Mouse (Mus musculus) liver, postnatal 0 days (tissue): ENCODE measurements around the gene Trank1. TPM values are rescaled to one million over a fixed set of nuclear protein-coding genes. Genes with fewer than 3 reads are reported as not detected.

Experiments used
- ATAC-seq: fragments of 200-750 bp; cut with Nextera tagmentation; 2 replicates; pipeline ENCODE4 v1.8.0; 2017; ENCODE audit warnings: mild to moderate bottlenecking, moderate library complexity
- DNase-seq: peaks from one replicate; pipeline ENCODE4 v3.0.0-alpha.2; 2016
- H3K27ac ChIP-seq: fragments of 300-500 bp; sonication (generic); 2 replicates; pipeline ENCODE4 v1.5.1; 2014; ENCODE audit warnings: antibody characterized with exemption, moderate library complexity, mild to moderate bottlenecking, low read depth
- H3K27me3 ChIP-seq: fragments of 300-500 bp; sonication (generic); 2 replicates; pipeline ENCODE4 v1.6.1; 2014; ENCODE audit warnings: low read length, control low read depth, mixed read lengths; ENCODE audit not compliant: insufficient read depth
- H3K36me3 ChIP-seq: fragments of 300-500 bp; sonication (generic); replicated peaks from 2 replicates; pipeline ENCODE4 v1.6.1; 2014; ENCODE audit warnings: mild to moderate bottlenecking, control low read depth, low read length, moderate library complexity, mixed read lengths; ENCODE audit not compliant: insufficient read depth
- H3K4me1 ChIP-seq: fragments of 300-500 bp; sonication (generic); 2 replicates; pipeline ENCODE4 v1.6.1; 2014; ENCODE audit warnings: antibody characterized with exemption, mild to moderate bottlenecking, control low read depth; ENCODE audit not compliant: insufficient read depth
- H3K4me2 ChIP-seq: fragments of 300-500 bp; sonication (generic); 2 replicates; pipeline ENCODE4 v1.6.1; 2014; ENCODE audit warnings: low read depth, mild to moderate bottlenecking, low read length, moderate library complexity, mixed read lengths
- H3K4me3 ChIP-seq: fragments of 300-500 bp; sonication (generic); 2 replicates; pipeline ENCODE4 v1.5.1; 2014; ENCODE audit warnings: low read depth, low read length
- H3K9ac ChIP-seq: fragments of 300-500 bp; sonication (generic); replicated peaks from 2 replicates; pipeline ENCODE4 v1.6.1; 2014; ENCODE audit warnings: mild to moderate bottlenecking, moderate library complexity
- H3K9me3 ChIP-seq: fragments of 300-500 bp; sonication (generic); 2 replicates; pipeline ENCODE4 v1.6.1; 2016; ENCODE audit warnings: mild to moderate bottlenecking, control low read depth, low read length, mixed read lengths
- CTCF ChIP-seq: sonication (generic); IDR thresholded peaks from 2 replicates; pipeline ENCODE4 v1.5.1; 2016; ENCODE audit warnings: antibody characterized with exemption, low read depth
- EP300 ChIP-seq: IDR thresholded peaks from 2 replicates; pipeline ENCODE4 v1.6.1; 2016; ENCODE audit warnings: antibody characterized with exemption, low read depth, mild to moderate bottlenecking
- WGBS: fragments of 180-500 bp; shearing (Covaris S2); extraction: QIAGEN DNeasy Blood & Tissue Kit; methylation state at CpG from one replicate; pipeline ENCODE4 v1.1.7; 2014; ENCODE audit not compliant: insufficient replicate concordance; 5-methylcytosine and 5-hydroxymethylcytosine counted together
- polyA plus RNA-seq: library from polyadenylated mRNA; unstranded; fragments of >200 nt; fragmentation: Nextera tagmentation; extraction: Ambion mirVana; gene quantifications from 2 replicates; pipeline ENCODE4 v1.2.1, GENCODE M21; 2015

The Trank1 gene
- polyA plus RNA-seq, 1 experiment from 2014 or later, result 0.02 TPM

DNA sequence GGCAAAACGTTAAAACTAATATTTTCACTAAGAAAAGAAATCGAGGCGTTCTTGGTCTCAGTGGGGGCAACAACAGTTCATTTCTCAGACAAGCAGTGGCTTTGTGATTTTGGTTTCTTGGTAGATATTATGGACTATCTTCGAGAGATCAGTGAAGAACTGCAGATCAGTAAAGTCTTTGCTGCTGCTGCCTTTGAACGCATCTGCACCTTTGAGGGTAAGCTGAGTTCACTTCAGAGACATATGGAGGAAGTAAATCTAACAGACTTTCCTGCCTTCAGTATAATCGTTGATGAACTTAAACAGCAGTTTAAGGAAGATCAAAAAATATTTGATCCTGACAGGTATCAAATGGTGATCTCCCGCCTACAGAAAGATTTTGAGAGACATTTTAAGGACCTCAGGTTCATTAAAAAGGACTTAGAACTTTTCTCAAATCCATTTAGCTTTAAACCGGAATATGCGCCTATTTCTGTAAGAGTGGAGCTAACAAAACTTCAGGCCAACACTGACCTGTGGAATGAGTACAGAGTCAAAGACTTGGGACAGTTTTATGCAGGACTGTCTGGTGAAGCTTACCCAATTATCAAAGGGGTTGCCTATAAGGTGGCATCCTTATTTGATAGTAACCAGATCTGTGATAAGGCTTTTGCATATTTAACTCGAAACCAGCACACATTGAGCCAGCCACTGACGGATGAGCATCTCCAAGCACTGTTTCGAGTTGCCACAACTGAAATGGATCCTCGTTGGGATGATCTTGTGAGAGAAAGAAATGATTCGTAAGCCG, 38.3 kb upstream of the Trank1 start:
- Histone ChIP-seq H3K36me3 (peaks cover 26% of the 10 kb centered on the region), H3K4me1 (peaks cover 36% of the 10 kb centered on the region), H3K9ac (peak overlapping the region; percentile 87), H3K9me3 (no peaks in the 10 kb centered on the region), H3K4me3 (peak overlapping the region; percentile 79), H3K27me3 (no peaks in the 10 kb centered on the region), H3K27ac (peak overlapping the region; percentile 94; the same call in 1 of the 2 replicates), H3K4me2 (peak overlapping the region; percentile 82)
- ATAC-seq (no peak), DNase-seq (no peak)
- 47% methylated on average over 15 of the region's 15 CpGs for WGBS
- TF ChIP-seq EP300 (no peak), CTCF (no peak)

- H3K27ac ChIP-seq, result no peak overlapping the region
- peak overlapping the region; percentile 82 for H3K4me2 ChIP-seq
- H3K36me3 ChIP-seq, result peaks cover 33% of the 10 kb centered on the region
- no peak for TF ChIP-seq EP300
- TF ChIP-seq CTCF, result no peak
- 67% methylated on average over 1 of the region's 1 CpGs for WGBS
- H3K27me3 ChIP-seq, result no peaks in the 10 kb centered on the region
- peaks cover 36% of the 10 kb centered on the region for H3K4me1 ChIP-seq
- H3K4me3 ChIP-seq, result peak overlapping the region; percentile 79
- ATAC-seq (no peak), DNase-seq (no peak)
- H3K9ac ChIP-seq, result peak overlapping the region; percentile 5
- no peaks in the 10 kb centered on the region for H3K9me3 ChIP-seq
Measured at GRCm38 (mm10) chr9:111273958-111274357, 37.6 kb upstream of the Trank1 start.

DNA sequence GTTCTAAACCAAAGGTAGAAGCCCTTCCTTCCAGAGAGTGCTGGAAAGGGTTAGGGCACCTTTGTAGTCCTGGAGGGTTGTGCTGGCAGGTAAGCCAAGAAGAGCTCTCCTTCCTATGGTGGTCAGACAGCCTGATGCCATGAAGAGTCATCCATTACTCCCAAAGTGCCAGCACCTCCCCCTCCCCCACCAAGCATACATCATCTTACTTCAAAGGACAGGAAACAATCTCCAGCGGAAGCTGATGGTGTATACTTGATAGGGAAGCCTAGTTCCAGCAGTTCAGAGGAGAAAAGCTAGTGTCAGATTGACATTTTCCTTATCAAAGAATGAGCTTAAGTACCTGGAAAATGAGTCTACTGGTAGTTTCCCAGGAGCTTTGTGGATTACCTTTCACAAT, 36.4 kb upstream of the Trank1 start:
- H3K36me3 ChIP-seq, result peaks cover 38% of the 10 kb centered on the region
- H3K9ac ChIP-seq, result 0 out of 2 replicates have a peak overlapping the region, but pooled peaks have one; percentile 39
- 26% methylated on average over 1 of the region's 1 CpGs for WGBS
- no peak for ATAC-seq
- peak overlapping the region; percentile 82 for H3K4me2 ChIP-seq
- TF ChIP-seq EP300 (no peak), CTCF (no peak)
- peak; percentile 18 for DNase-seq
- H3K4me1 ChIP-seq, result peaks cover 31% of the 10 kb centered on the region
- H3K27ac ChIP-seq, result no peak overlapping the region
- H3K4me3 ChIP-seq, result peak overlapping the region; percentile 79
- H3K9me3 ChIP-seq, result no peaks in the 10 kb centered on the region
- H3K27me3 ChIP-seq, result no peaks in the 10 kb centered on the region

DNA sequence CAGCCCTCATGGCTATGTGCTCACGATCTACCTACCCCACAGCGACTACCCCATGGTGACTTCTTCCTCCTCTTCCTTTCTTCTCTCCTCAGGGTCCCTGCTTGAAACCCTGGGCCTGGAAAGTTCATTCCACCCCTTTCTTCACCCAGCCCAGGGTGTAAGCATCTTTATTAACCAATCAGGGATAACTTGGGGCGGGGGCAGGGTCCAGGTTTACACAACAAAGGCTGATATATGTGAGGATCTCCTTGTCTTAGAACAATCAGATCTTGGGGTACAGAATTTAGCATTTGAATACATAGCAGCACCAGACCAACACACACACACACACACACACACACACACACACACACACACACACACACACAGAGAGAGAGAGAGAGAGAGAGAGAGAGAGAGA, 26.5 kb upstream of the Trank1 start:
- Histone ChIP-seq H3K4me3 (no peak overlapping the region), H3K36me3 (no peaks in the 10 kb centered on the region), H3K4me1 (peaks cover 5% of the 10 kb centered on the region), H3K4me2 (no peak overlapping the region), H3K27me3 (no peaks in the 10 kb centered on the region), H3K9ac (no peak overlapping the region), H3K9me3 (no peaks in the 10 kb centered on the region), H3K27ac (no peak overlapping the region)
- WGBS, result 56% methylated on average over 3 of the region's 3 CpGs
- DNase-seq, result no peak
- no peak for TF ChIP-seq CTCF
- TF ChIP-seq EP300, result no peak
- ATAC-seq, result no peak

GRCm38 (mm10) chr9:111285676-111286075, 25.9 kb upstream of the Trank1 start:
- H3K4me1 ChIP-seq, result peaks cover 5% of the 10 kb centered on the region
- H3K27ac ChIP-seq, result no peak overlapping the region
- no peak overlapping the region for H3K4me2 ChIP-seq
- ATAC-seq, result no peak
- H3K9ac ChIP-seq, result no peak overlapping the region
- WGBS, result 34% methylated on average over 5 of the region's 5 CpGs
- H3K4me3 ChIP-seq, result no peak overlapping the region
- no peaks in the 10 kb centered on the region for H3K27me3 ChIP-seq
- no peaks in the 10 kb centered on the region for H3K9me3 ChIP-seq
- no peak for TF ChIP-seq EP300
- TF ChIP-seq CTCF, result no peak
- H3K36me3 ChIP-seq, result no peaks in the 10 kb centered on the region
- DNase-seq, result no peak

DNA sequence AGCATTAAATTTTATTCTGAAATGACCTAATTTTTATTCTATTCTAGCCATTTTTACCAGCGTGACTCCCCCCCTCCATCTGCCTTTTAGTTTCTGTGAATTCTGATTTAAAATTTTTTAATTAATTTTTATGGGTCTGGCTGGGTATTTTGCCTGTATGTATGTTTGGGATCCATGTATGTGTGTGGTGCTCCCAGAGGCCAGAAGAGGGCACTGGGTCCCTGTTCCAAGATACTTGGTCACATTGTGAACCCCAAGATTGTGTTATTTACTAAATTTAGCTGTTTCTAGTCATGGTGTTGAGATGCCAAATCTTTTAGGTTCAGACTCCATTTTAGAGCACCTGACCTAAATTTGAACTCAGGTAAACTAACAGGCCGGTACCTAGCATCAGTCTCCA, 25.1 kb upstream of the Trank1 start:
- Histone ChIP-seq H3K4me1 (peaks cover 5% of the 10 kb centered on the region), H3K36me3 (no peaks in the 10 kb centered on the region), H3K4me3 (no peak overlapping the region), H3K4me2 (no peak overlapping the region), H3K27ac (no peak overlapping the region), H3K9ac (no peak overlapping the region), H3K9me3 (no peaks in the 10 kb centered on the region), H3K27me3 (no peaks in the 10 kb centered on the region)
- ATAC-seq, result no peak
- TF ChIP-seq EP300, result no peak
- TF ChIP-seq CTCF, result 0 out of 2 replicates have a peak, but pooled peaks have one; percentile 7
- no peak for DNase-seq
- WGBS, result 72% methylated on average over 2 of the region's 2 CpGs
